Mouse (Mus musculus): ENCODE results near the gene AC153137.1.

DNA sequence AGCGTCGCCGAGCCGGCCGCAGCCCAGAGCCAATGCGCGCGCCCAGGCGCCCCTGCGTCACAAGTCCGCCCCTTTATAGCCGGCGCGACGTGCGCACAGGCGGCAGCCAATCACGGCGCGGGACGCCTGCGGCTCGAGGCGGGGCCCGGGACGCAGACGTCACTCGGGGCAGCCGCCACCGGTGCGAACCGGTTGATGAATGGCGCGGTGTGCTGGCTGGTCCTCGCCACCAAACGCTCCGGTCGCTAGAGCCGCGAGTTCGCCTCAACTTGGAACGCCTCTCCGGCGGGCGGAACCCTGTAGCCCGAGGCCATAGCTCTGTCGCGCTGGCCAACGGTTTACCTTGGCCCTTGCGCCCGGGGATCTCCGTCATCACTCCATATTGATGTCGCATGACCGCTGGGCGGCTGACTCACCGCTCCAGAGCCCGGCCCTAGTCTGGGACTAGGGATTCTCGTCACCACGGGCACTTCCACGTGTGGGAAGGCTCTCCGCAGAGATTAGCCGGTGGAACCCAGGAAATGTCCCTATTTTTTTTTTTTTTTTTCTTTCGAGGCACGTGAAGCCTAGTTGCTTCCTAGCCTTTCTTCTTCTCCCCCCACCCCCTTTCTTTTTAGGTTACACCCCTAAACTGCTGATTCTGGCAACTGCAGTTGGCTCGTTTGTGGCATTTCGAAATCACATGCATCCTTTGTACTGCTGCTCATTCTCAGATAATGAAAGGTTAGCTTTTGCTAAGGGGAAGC, 27.9 kb downstream of the AC153137.1 start:
- no peak for TF ChIP-seq HCFC1 (IDR thresholded peaks at IDR 0.05; ENCODE audit: borderline replicate concordance, insufficient read depth, low read length)
- no peak for TF ChIP-seq ZC3H11A (IDR thresholded peaks at IDR 0.05; ENCODE audit: borderline replicate concordance, low read depth, low read length)

All from ES-E14 (cell line).